Mouse (Mus musculus) midbrain, postnatal 0 days (tissue): ENCODE measurements around the gene Rdm1. TPM values are rescaled to one million over a fixed set of nuclear protein-coding genes. Genes with fewer than 3 reads are reported as not detected.
"Not testable (repeated sequence)": the region's sequence is repeated elsewhere in the genome, so short reads cannot be mapped to it uniquely, and the experiment has no call there.

ENCODE experiments used
- ATAC-seq: fragments of 200-750 bp; cut with Nextera tagmentation; 2 replicates; pipeline ENCODE4 v1.8.0; 2017; ENCODE audit warnings: moderate number of reproducible peaks, mild to moderate bottlenecking, moderate TSS enrichment, moderate library complexity; ENCODE audit not compliant: low FRiP score
- DNase-seq: peaks from one replicate; pipeline ENCODE4 v3.0.0-alpha.2; 2015; ENCODE audit warnings: low spot score
- H3K27ac ChIP-seq: fragments of 300-500 bp; sonication (generic); 2 replicates; pipeline ENCODE4 v1.5.1; 2014; ENCODE audit warnings: low read depth, mild to moderate bottlenecking, low read length, mixed read lengths
- H3K27me3 ChIP-seq: fragments of 300-500 bp; sonication (generic); 2 replicates; pipeline ENCODE4 v1.6.1; 2014; ENCODE audit warnings: low read length, control low read depth, mixed read lengths; ENCODE audit not compliant: insufficient read depth
- H3K36me3 ChIP-seq: fragments of 300-500 bp; sonication (generic); 2 replicates; pipeline ENCODE4 v1.6.1; 2014; ENCODE audit warnings: low read length, control low read depth, mixed read lengths; ENCODE audit not compliant: insufficient read depth
- H3K4me1 ChIP-seq: fragments of 300-500 bp; sonication (generic); 2 replicates; pipeline ENCODE4 v1.6.1; 2014; ENCODE audit warnings: mild to moderate bottlenecking, control low read depth, antibody characterized with exemption, low read length, mixed read lengths; ENCODE audit not compliant: insufficient read depth
- H3K4me2 ChIP-seq: fragments of 300-500 bp; sonication (generic); 2 replicates; pipeline ENCODE4 v1.6.1; 2014; ENCODE audit warnings: low read depth, mild to moderate bottlenecking, low read length, mixed read lengths; ENCODE audit not compliant: poor library complexity, severe bottlenecking
- H3K4me3 ChIP-seq: fragments of 300-500 bp; sonication (generic); 2 replicates; pipeline ENCODE4 v1.5.1; 2014; ENCODE audit warnings: low read depth, mild to moderate bottlenecking, low read length, moderate library complexity
- H3K9ac ChIP-seq: fragments of 300-500 bp; sonication (generic); replicated peaks from 2 replicates; pipeline ENCODE4 v1.6.1; 2014; ENCODE audit warnings: mild to moderate bottlenecking, low read length, moderate library complexity, mixed read lengths; ENCODE audit not compliant: poor library complexity, severe bottlenecking
- H3K9me3 ChIP-seq: fragments of 300-500 bp; sonication (generic); 2 replicates; pipeline ENCODE4 v1.6.1; 2016; ENCODE audit warnings: low read length, control low read depth
- CTCF ChIP-seq: IDR thresholded peaks from 2 replicates; pipeline ENCODE4 v1.5.1; 2016; ENCODE audit warnings: antibody characterized with exemption, mild to moderate bottlenecking
- WGBS: fragments of 180-500 bp; shearing (Covaris S2); extraction: QIAGEN DNeasy Blood & Tissue Kit; methylation state at CpG from one replicate; pipeline ENCODE4 v1.1.7; 2014; 5-methylcytosine and 5-hydroxymethylcytosine counted together
- polyA plus RNA-seq: library from polyadenylated mRNA; unstranded; fragments of >200 nt; fragmentation: Nextera tagmentation; extraction: Ambion mirVana; gene quantifications from 2 replicates; pipeline ENCODE4 v1.2.1, GENCODE M21; 2015
- total RNA-seq: library from RNA; depleted of rRNA; stranded (reverse); fragments of >200 nt; gene quantifications from 2 replicates; pipeline ENCODE4 v1.2.3, GENCODE M21; 2014

Rdm1 gene
- total and polyA plus RNA-seq, 2 experiments from 2014 or later: 3.6 to 8.3 TPM

- ATAC-seq: no peak
- 90% methylated on average over 4 of the region's 4 CpGs for WGBS
- Histone ChIP-seq H3K9me3 (no peaks in the 10 kb centered on the region), H3K4me1 (no peaks in the 10 kb centered on the region), H3K4me3 (no peak overlapping the region), H3K9ac (no peak overlapping the region), H3K27me3 (no peaks in the 10 kb centered on the region), H3K27ac (no peak overlapping the region), H3K4me2 (no peak overlapping the region), H3K36me3 (no peaks in the 10 kb centered on the region)
- no peak for TF ChIP-seq CTCF
- no peak for DNase-seq
These were observed 29.4 kb downstream of the Rdm1 start for GRCm38 (mm10) chr11:101656356-101656755.

GRCm38 (mm10) chr11:101657528-101657885, 30.5 kb downstream of the Rdm1 start:
- Histone ChIP-seq H3K27ac (peak overlapping the region; percentile 89), H3K36me3 (no peaks in the 10 kb centered on the region), H3K27me3 (no peaks in the 10 kb centered on the region), H3K4me3 (peak overlapping the region; percentile 24; the same call in 1 of the 2 replicates), H3K4me1 (no peaks in the 10 kb centered on the region), H3K4me2 (peak overlapping the region; percentile 48), H3K9me3 (no peaks in the 10 kb centered on the region), H3K9ac (peak overlapping the region; percentile 57; the same call in 1 of the 2 replicates)
- DNase-seq: no peak
- TF ChIP-seq CTCF: no peak
- WGBS: 5% methylated on average over 3 of the region's 3 CpGs
- ATAC-seq: peak; percentile 35

- ATAC-seq (peak; percentile 91), DNase-seq (peak; percentile 93)
- not testable (repeated sequence) for H3K9me3 ChIP-seq, H3K4me1 ChIP-seq, H3K36me3 ChIP-seq, H3K27me3 ChIP-seq
- Histone ChIP-seq H3K4me2 (peak overlapping the region; percentile 48), H3K4me3 (peak overlapping the region; percentile 24), H3K27ac (peak overlapping the region; percentile 89), H3K9ac (peak overlapping the region; percentile 57; the same call in 1 of the 2 replicates)
- WGBS: 1% methylated on average over 38 of the region's 40 CpGs
These were observed 31.1 kb downstream of the Rdm1 start for GRCm38 (mm10) chr11:101657886-101658750.

- no peaks in the 10 kb centered on the region for H3K9me3 ChIP-seq
- no peak overlapping the region for H3K4me3 ChIP-seq
- no peak overlapping the region for H3K4me2 ChIP-seq
- H3K36me3 ChIP-seq: no peaks in the 10 kb centered on the region
- no peak overlapping the region for H3K9ac ChIP-seq
- peak; percentile 89 for TF ChIP-seq CTCF
- H3K4me1 ChIP-seq: no peaks in the 10 kb centered on the region
- ATAC-seq (peak; percentile 31; the same call in 1 of the 2 replicates), DNase-seq (peak; percentile 87)
- H3K27me3 ChIP-seq: no peaks in the 10 kb centered on the region
- peak overlapping the region; percentile 62 for H3K27ac ChIP-seq
- 38% methylated on average over 10 of the region's 10 CpGs for WGBS
These were observed 32.0 kb downstream of the Rdm1 start for GRCm38 (mm10) chr11:101658751-101659558.

GRCm38 (mm10) chr11:101661191-101661590, 34.2 kb downstream of the Rdm1 start:
- WGBS: 81% methylated on average over 7 of the region's 7 CpGs
- TF ChIP-seq CTCF: no peak

GRCm38 (mm10) chr11:101661786-101662185, 34.8 kb downstream of the Rdm1 start:
- 83% methylated on average over 5 of the region's 5 CpGs for WGBS
- ATAC-seq: no peak
- no peak overlapping the region for H3K4me3 ChIP-seq
- no peaks in the 10 kb centered on the region for H3K27me3 ChIP-seq
- no peak overlapping the region for H3K27ac ChIP-seq
- no peak for TF ChIP-seq CTCF
- H3K4me2 ChIP-seq: no peak overlapping the region
- no peak overlapping the region for H3K9ac ChIP-seq
- no peak for DNase-seq
- H3K9me3 ChIP-seq: no peaks in the 10 kb centered on the region
- H3K36me3 ChIP-seq: no peaks in the 10 kb centered on the region
- no peaks in the 10 kb centered on the region for H3K4me1 ChIP-seq

More at GRCm38 (mm10) chr11:101661191-101661590, 34.2 kb downstream of the Rdm1 start:
- ATAC-seq (no peak), DNase-seq (no peak)
- no peak overlapping the region for H3K4me3 ChIP-seq
- H3K9me3 ChIP-seq: no peaks in the 10 kb centered on the region
- H3K4me2 ChIP-seq: no peak overlapping the region
- no peaks in the 10 kb centered on the region for H3K36me3 ChIP-seq
- no peak overlapping the region for H3K9ac ChIP-seq
- H3K27me3 ChIP-seq: no peaks in the 10 kb centered on the region
- no peaks in the 10 kb centered on the region for H3K4me1 ChIP-seq
- H3K27ac ChIP-seq: no peak overlapping the region
